Mouse (Mus musculus): ENCODE results near the gene Slc44a5. TPM values are rescaled to one million over a fixed set of nuclear protein-coding genes. Genes with fewer than 3 reads are reported as not detected.

Slc44a5 gene
- polyA plus RNA-seq, 1 experiment from 2014 or later, result 1.4 TPM

DNA sequence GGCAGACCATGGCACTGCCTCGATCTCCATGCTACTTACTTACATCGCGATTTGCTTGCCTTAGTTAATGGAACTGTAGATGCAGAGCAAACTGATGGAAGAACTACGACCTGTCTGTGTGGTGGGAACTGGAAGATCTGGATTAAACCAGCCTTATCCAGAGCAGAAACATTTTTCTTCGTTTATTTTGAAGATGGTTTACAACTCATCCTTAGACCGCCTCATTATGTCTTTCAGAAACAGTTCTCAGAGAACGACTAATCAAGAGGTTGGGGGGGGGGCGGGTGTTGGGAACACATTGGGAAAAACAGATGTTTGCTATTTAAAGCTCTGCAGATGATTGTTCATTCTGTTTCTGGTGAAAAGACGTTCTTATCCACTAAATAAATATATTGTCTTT is 210.7 kb downstream of the Slc44a5 start:
- no peak overlapping the region for H3K9ac ChIP-seq (ENCODE audit: low read length)
- H3K4me1 ChIP-seq (ENCODE audit: control insufficient read depth in 2 of 2, insufficient read depth in 2 of 2, low read length in 2 of 2), result no peaks in the 10 kb centered on the region
- no peak overlapping the region for H3K27ac ChIP-seq (replicated peaks in 1 of 2; ENCODE audit: control insufficient read depth in 1 of 2, insufficient read depth in 1 of 2, low read depth in 2 of 2, low read length in 2 of 2)
- no peak overlapping the region for H3K4me2 ChIP-seq (ENCODE audit: low read length)
- no peaks in the 10 kb centered on the region for H3K36me3 ChIP-seq (ENCODE audit: control insufficient read depth, insufficient read depth, low read length)
- 80% methylated on average over 9 of the region's 9 CpGs for WGBS
- no peaks in the 10 kb centered on the region for H3K27me3 ChIP-seq (ENCODE audit: control insufficient read depth, insufficient read depth, low read length)
- no peaks in the 10 kb centered on the region for H3K9me3 ChIP-seq (ENCODE audit: control insufficient read depth, low read length)
- no peak for ATAC-seq (ENCODE audit: insufficient number of reproducible peaks, insufficient read depth, low FRiP score, low read depth)
- no peak overlapping the region for H3K4me3 ChIP-seq (ENCODE audit: control insufficient read depth in 1 of 2, insufficient read depth in 1 of 2, low read depth in 1 of 2, low read length in 2 of 2)

DNA sequence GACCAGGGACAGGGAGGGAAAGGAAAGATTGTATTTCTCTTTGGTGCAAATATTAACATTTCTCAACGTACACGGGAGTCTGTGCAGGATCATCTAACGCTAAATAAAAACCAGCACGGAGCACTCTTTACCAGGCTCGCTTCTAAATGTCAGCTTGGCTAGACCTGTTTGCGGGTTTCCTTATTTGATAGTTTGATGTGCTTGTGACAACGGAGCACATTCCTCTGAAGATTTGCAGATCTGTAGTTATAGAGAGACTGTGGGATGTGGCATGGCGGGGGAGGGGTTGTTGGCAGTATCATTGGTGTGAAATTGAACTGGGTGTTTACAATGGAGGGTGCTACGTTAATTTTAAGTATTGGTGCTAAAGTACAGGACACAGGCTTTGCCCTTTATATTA is 215.4 kb downstream of the Slc44a5 start:
- no peaks in the 10 kb centered on the region for H3K36me3 ChIP-seq (ENCODE audit: control insufficient read depth, insufficient read depth, low read length)
- no peak overlapping the region for H3K9ac ChIP-seq (ENCODE audit: low read length)
- H3K27me3 ChIP-seq (ENCODE audit: control insufficient read depth, insufficient read depth, low read length), result no peaks in the 10 kb centered on the region
- H3K9me3 ChIP-seq (ENCODE audit: control insufficient read depth, low read length), result no peaks in the 10 kb centered on the region
- no peak overlapping the region for H3K27ac ChIP-seq (replicated peaks in 1 of 2; ENCODE audit: control insufficient read depth in 1 of 2, insufficient read depth in 1 of 2, low read depth in 2 of 2, low read length in 2 of 2)
- peaks cover 3 to 5% of the 10 kb centered on the region in 2 experiments; a peak in 2 of 4 replicates for H3K4me1 ChIP-seq (ENCODE audit: control insufficient read depth in 2 of 2, insufficient read depth in 2 of 2, low read length in 2 of 2)
- no peak overlapping the region for H3K4me3 ChIP-seq (ENCODE audit: control insufficient read depth in 1 of 2, insufficient read depth in 1 of 2, low read depth in 1 of 2, low read length in 2 of 2)
- ATAC-seq (ENCODE audit: insufficient number of reproducible peaks, insufficient read depth, low FRiP score, low read depth), result no peak
- H3K4me2 ChIP-seq (ENCODE audit: low read length), result no peak overlapping the region
- WGBS, result 63% methylated on average over 9 of the region's 9 CpGs

DNA sequence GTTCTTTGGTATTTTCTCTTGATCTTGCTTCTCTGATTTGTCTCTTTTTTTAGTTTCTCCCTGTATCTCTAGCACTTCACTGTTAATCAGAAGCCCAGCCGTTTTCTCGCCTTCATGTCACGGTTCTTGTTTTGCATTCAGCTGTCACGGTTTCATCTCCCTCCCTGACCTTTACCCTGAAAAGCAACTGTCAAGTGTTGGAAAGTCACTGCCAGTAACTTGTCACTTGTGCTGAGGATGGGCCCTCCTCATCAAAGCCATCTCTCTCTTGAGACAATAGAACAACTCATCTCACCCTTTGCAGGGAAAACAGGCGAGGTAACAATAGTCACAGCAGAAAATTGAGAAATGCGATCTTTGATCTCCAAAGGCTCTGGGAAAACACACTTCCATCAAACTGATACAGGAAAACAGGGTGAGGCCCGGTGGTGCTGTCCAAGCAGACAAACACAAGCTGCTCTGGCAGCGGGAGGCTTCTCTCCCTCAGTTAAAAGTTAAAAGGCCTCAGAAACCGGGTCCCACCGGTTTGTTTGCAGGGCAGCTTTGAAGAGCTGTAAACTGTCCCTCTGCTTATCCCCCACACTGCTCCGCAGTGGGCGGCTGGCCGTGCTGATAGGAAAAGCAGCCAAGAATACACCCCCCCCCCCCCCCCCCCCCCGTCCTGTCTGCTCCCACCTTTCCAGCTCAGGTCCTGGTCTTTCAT is 219.2 kb downstream of the Slc44a5 start:
- H3K4me3 ChIP-seq (ENCODE audit: control insufficient read depth in 1 of 2, insufficient read depth in 1 of 2, low read depth in 1 of 2, low read length in 2 of 2), result no peak overlapping the region
- H3K9ac ChIP-seq (ENCODE audit: low read length), result no peak overlapping the region
- no peaks in the 10 kb centered on the region for H3K36me3 ChIP-seq (ENCODE audit: control insufficient read depth, insufficient read depth, low read length)
- no peaks in the 10 kb centered on the region for H3K27me3 ChIP-seq (ENCODE audit: control insufficient read depth, insufficient read depth, low read length)
- 0 out of 2 replicates have a peak overlapping the region, but pooled peaks have one; percentile 22 for H3K4me2 ChIP-seq (ENCODE audit: low read length)
- 9% methylated on average over 13 of the region's 14 CpGs for WGBS
- H3K27ac ChIP-seq (replicated peaks in 1 of 2; ENCODE audit: control insufficient read depth in 1 of 2, insufficient read depth in 1 of 2, low read depth in 2 of 2, low read length in 2 of 2), result no peak overlapping the region
- peaks cover 3 to 5% of the 10 kb centered on the region in 2 experiments; a peak in 2 of 4 replicates for H3K4me1 ChIP-seq (ENCODE audit: control insufficient read depth in 2 of 2, insufficient read depth in 2 of 2, low read length in 2 of 2)
- no peak for ATAC-seq (ENCODE audit: insufficient number of reproducible peaks, insufficient read depth, low FRiP score, low read depth)
- H3K9me3 ChIP-seq (ENCODE audit: control insufficient read depth, low read length), result no peaks in the 10 kb centered on the region

DNA sequence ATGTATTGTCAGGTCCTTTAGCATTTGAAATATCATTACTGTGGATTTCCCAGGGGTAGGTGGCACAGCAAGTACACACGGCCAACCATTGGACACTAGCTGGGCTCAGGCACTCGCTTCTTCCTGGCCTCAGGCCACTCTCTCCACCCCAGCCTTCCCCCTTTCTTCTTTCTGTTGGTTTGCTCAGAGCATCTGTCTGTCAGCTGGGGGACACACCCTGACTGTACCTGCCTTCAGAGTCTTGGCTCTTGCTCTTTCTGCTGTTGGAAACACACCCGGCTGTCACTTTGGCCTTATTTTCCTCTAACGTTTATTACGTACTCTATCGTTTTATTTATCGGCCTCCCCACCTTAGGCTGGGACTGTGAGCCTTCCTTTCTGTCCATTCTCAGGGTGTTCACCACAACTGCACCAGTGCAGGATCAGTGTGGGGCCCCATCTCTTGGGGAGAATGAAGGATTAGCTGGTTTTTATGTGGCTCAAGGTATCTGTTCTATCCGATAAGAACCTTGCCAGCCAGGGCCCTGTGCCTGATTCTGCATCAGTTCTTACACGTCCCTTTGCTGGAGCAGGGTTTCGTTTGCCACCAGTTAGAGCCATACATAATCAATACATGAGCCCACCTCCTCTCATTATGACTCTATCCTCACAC is 220.1 kb downstream of the Slc44a5 start:
- H3K27me3 ChIP-seq (ENCODE audit: control insufficient read depth, insufficient read depth, low read length), result no peaks in the 10 kb centered on the region
- H3K9me3 ChIP-seq (ENCODE audit: control insufficient read depth, low read length), result no peaks in the 10 kb centered on the region
- 62% methylated on average over 10 of the region's 10 CpGs for WGBS
- no peak overlapping the region for H3K4me3 ChIP-seq (ENCODE audit: control insufficient read depth in 1 of 2, insufficient read depth in 1 of 2, low read depth in 1 of 2, low read length in 2 of 2)
- H3K27ac ChIP-seq (replicated peaks in 1 of 2; ENCODE audit: control insufficient read depth in 1 of 2, insufficient read depth in 1 of 2, low read depth in 2 of 2, low read length in 2 of 2), result no peak overlapping the region
- H3K36me3 ChIP-seq (ENCODE audit: control insufficient read depth, insufficient read depth, low read length), result no peaks in the 10 kb centered on the region
- peaks cover 3 to 5% of the 10 kb centered on the region in 2 experiments; a peak in 2 of 4 replicates for H3K4me1 ChIP-seq (ENCODE audit: control insufficient read depth in 2 of 2, insufficient read depth in 2 of 2, low read length in 2 of 2)
- H3K9ac ChIP-seq (ENCODE audit: low read length), result no peak overlapping the region
- no peak for ATAC-seq (ENCODE audit: insufficient number of reproducible peaks, insufficient read depth, low FRiP score, low read depth)
- 0 out of 2 replicates have a peak overlapping the region, but pooled peaks have one; percentile 22 for H3K4me2 ChIP-seq (ENCODE audit: low read length)

DNA sequence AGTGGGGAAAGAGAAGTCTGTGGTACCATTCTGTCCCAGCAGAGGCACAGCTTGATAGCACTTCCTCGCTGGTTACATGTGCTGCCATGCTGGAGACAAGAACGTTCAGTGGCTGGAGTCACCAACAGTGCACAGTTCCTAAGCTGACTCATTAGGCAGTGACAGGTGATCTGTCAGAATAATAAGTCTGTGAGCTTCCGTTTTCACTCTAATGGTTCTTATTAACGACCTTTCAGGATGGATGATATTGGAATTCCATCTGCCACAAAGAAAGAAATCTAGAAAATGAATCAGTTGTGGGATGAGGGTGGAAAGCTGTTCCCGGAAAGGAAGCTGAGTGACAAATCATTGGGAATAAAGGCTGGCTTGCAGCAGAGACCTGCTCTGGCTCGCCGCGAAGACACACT is 227.2 kb downstream of the Slc44a5 start:
- no peaks in the 10 kb centered on the region for H3K36me3 ChIP-seq (ENCODE audit: control insufficient read depth, insufficient read depth, low read length)
- H3K4me3 ChIP-seq (ENCODE audit: control insufficient read depth in 1 of 2, insufficient read depth in 1 of 2, low read depth in 1 of 2, low read length in 2 of 2), result no peak overlapping the region
- H3K9ac ChIP-seq (ENCODE audit: low read length), result no peak overlapping the region
- H3K9me3 ChIP-seq (ENCODE audit: control insufficient read depth, low read length), result no peaks in the 10 kb centered on the region
- no peak overlapping the region for H3K4me2 ChIP-seq (ENCODE audit: low read length)
- 69% methylated on average over 8 of the region's 8 CpGs for WGBS
- H3K27me3 ChIP-seq (ENCODE audit: control insufficient read depth, insufficient read depth, low read length), result no peaks in the 10 kb centered on the region
- no peak overlapping the region for H3K27ac ChIP-seq (replicated peaks in 1 of 2; ENCODE audit: control insufficient read depth in 1 of 2, insufficient read depth in 1 of 2, low read depth in 2 of 2, low read length in 2 of 2)
- no peak for ATAC-seq (ENCODE audit: insufficient number of reproducible peaks, insufficient read depth, low FRiP score, low read depth)
- no peaks in the 10 kb centered on the region for H3K4me1 ChIP-seq (ENCODE audit: control insufficient read depth in 2 of 2, insufficient read depth in 2 of 2, low read length in 2 of 2)

DNA sequence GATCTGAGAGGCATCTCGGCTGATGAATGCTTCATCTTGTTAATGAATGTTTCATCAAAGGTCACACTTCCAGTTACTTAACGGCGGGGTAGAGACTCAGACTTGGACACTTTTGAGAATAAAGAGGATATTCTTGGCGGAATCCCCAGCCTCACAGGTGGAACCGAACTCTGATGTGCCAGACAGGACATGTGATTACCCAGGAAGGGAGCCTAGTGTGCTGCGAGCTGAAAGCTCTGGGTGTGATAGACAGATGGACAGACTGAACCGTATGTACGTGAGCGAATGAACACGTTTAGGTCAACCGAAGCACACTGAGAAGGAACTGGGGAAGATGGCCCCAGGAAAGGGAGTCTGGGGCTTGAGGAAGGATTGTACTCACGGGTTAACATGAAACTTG is 228.6 kb downstream of the Slc44a5 start:
- H3K4me1 ChIP-seq (ENCODE audit: control insufficient read depth in 2 of 2, insufficient read depth in 2 of 2, low read length in 2 of 2), result no peaks in the 10 kb centered on the region
- no peak overlapping the region for H3K27ac ChIP-seq (replicated peaks in 1 of 2; ENCODE audit: control insufficient read depth in 1 of 2, insufficient read depth in 1 of 2, low read depth in 2 of 2, low read length in 2 of 2)
- 80% methylated on average over 12 of the region's 12 CpGs for WGBS
- H3K9ac ChIP-seq (ENCODE audit: low read length), result no peak overlapping the region
- no peak overlapping the region for H3K4me2 ChIP-seq (ENCODE audit: low read length)
- H3K4me3 ChIP-seq (ENCODE audit: control insufficient read depth in 1 of 2, insufficient read depth in 1 of 2, low read depth in 1 of 2, low read length in 2 of 2), result no peak overlapping the region
- no peaks in the 10 kb centered on the region for H3K27me3 ChIP-seq (ENCODE audit: control insufficient read depth, insufficient read depth, low read length)
- no peak for ATAC-seq (ENCODE audit: insufficient number of reproducible peaks, insufficient read depth, low FRiP score, low read depth)
- no peaks in the 10 kb centered on the region for H3K9me3 ChIP-seq (ENCODE audit: control insufficient read depth, low read length)
- no peaks in the 10 kb centered on the region for H3K36me3 ChIP-seq (ENCODE audit: control insufficient read depth, insufficient read depth, low read length)

DNA sequence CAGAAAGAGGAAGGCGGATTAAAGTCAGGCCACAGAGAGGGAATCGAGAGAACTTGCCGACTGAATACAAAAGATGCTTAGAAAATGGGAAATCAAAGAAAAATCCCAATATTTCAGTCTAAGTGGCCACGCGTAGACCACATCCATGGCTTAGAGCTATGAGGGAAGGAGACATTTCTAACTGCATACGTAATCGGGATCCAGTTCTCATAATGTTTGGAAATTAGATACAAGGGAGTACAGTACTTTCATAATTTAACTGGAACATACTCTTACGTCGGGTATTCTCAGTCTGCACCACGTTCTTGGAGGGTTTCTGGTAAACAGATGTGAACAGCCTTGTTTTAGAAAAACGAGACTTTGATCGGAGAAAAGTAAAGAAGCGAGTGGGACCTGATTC is 229.1 kb downstream of the Slc44a5 start:
- Histone ChIP-seq H3K4me2 (ENCODE audit: low read length) (no peak overlapping the region), H3K36me3 (ENCODE audit: control insufficient read depth, insufficient read depth, low read length) (no peaks in the 10 kb centered on the region), H3K4me3 (ENCODE audit: control insufficient read depth in 1 of 2, insufficient read depth in 1 of 2, low read depth in 1 of 2, low read length in 2 of 2) (no peak overlapping the region), H3K9ac (ENCODE audit: low read length) (no peak overlapping the region), H3K27ac (replicated peaks in 1 of 2; ENCODE audit: control insufficient read depth in 1 of 2, insufficient read depth in 1 of 2, low read depth in 2 of 2, low read length in 2 of 2) (no peak overlapping the region), H3K27me3 (ENCODE audit: control insufficient read depth, insufficient read depth, low read length) (no peaks in the 10 kb centered on the region), H3K9me3 (ENCODE audit: control insufficient read depth, low read length) (no peaks in the 10 kb centered on the region), H3K4me1 (ENCODE audit: control insufficient read depth in 2 of 2, insufficient read depth in 2 of 2, low read length in 2 of 2) (no peaks in the 10 kb centered on the region)
- ATAC-seq (ENCODE audit: insufficient number of reproducible peaks, insufficient read depth, low FRiP score, low read depth), result no peak
- WGBS, result 86% methylated on average over 13 of the region's 13 CpGs

Data from heart, embryonic 14.5 days (tissue).